Mouse (Mus musculus) heart, embryonic 16.5 days (tissue): ENCODE results near the gene Psmd9. TPM values are rescaled to one million over a fixed set of nuclear protein-coding genes. Genes with fewer than 3 reads are reported as not detected.
A peak's percentile ranks its signal among the peaks of the same experiment; 100 is the strongest.

Experiments used
- ATAC-seq: fragments of 200-750 bp; cut with Nextera tagmentation; replicated peaks from 2 replicates; pipeline ENCODE4 v1.8.0; 2017; ENCODE audit warnings: moderate number of reproducible peaks; ENCODE audit not compliant: insufficient read depth, low FRiP score; ENCODE audit errors: extremely low read depth
- H3K27ac ChIP-seq: fragments of 300-500 bp; sonication (generic); 2 replicates; pipeline ENCODE4 v1.5.1; 2014; ENCODE audit warnings: mild to moderate bottlenecking, low read length, control low read depth, moderate library complexity
- H3K27me3 ChIP-seq: fragments of 300-500 bp; sonication (generic); 2 replicates; pipeline ENCODE4 v1.6.1; 2014; ENCODE audit warnings: low read length, mixed read lengths; ENCODE audit not compliant: control insufficient read depth, insufficient read depth
- H3K36me3 ChIP-seq: fragments of 300-500 bp; sonication (generic); 2 replicates; pipeline ENCODE4 v1.6.1; 2014; ENCODE audit not compliant: control insufficient read depth, insufficient read depth
- H3K4me1 ChIP-seq: fragments of 300-500 bp; sonication (generic); 2 replicates; pipeline ENCODE4 v1.6.1; 2014; ENCODE audit warnings: low read length, mixed read lengths; ENCODE audit not compliant: control insufficient read depth, insufficient read depth
- H3K4me2 ChIP-seq: fragments of 300-500 bp; sonication (generic); 2 replicates; pipeline ENCODE4 v1.6.1; 2014; ENCODE audit warnings: low read depth, mild to moderate bottlenecking, control low read depth, low read length
- H3K4me3 ChIP-seq: fragments of 300-500 bp; sonication (generic); 2 replicates; pipeline ENCODE4 v1.5.1; 2014; ENCODE audit warnings: mild to moderate bottlenecking, control low read depth, low read length
- H3K9ac ChIP-seq: fragments of 300-500 bp; sonication (generic); 2 replicates; pipeline ENCODE4 v1.6.1; 2014; ENCODE audit warnings: low read length, control low read depth
- H3K9me3 ChIP-seq: fragments of 300-500 bp; sonication (generic); replicated peaks from 2 replicates; pipeline ENCODE4 v1.6.1; 2016; ENCODE audit warnings: low read length; ENCODE audit not compliant: control insufficient read depth
- WGBS: fragments of 180-500 bp; shearing (Covaris S2); extraction: QIAGEN DNeasy Blood & Tissue Kit; methylation state at CpG from one replicate; pipeline ENCODE4 v1.1.7; 2014; 5-methylcytosine and 5-hydroxymethylcytosine counted together
- polyA plus RNA-seq: library from polyadenylated mRNA; unstranded; fragments of >200 nt; fragmentation: Nextera tagmentation; extraction: Ambion mirVana; gene quantifications from 2 replicates; pipeline ENCODE4 v1.2.1, GENCODE M21; 2015

The Psmd9 gene
- polyA plus RNA-seq = 60.0 and 63.8 TPM in 2 replicates

DNA sequence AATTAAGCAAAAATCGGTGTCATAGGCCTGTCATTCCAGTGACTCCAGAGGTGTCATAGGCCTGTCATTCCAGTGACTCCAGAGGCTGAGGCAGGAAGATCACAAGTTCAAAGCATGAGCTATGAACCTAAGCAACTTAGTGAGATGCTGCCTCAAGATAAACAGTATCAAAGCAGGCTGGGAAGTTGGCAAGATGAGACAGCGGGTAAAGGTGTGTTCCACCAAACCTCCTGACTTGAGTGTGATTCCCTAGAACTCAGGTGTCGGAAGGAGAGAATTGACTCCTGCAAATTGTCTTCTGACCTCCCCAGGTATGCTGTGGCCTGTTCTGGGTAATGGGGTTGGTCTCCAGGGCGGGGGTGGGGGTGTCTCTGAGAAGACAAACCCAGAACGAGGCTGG lies at the start of gene Psmd9:
Gene Psmd9, plus strand, starts transcription at position 130 of the 400 bp plus-strand sequence.
- H3K9ac ChIP-seq = no peak within 1 kb of the TSS
- H3K27ac ChIP-seq = no peak within 1 kb of the TSS
- no peaks in the 10 kb centered on the region for H3K9me3 ChIP-seq
- ATAC-seq = no peak
- peaks cover 21% of the 10 kb centered on the region for H3K36me3 ChIP-seq
- 76% methylated on average over 5 of the region's 5 CpGs for WGBS
- no peak within 1 kb of the TSS for H3K4me3 ChIP-seq
- H3K4me2 ChIP-seq = no peak within 1 kb of the TSS
- H3K27me3 ChIP-seq = no peaks in the 10 kb centered on the region
- no peaks in the 10 kb centered on the region for H3K4me1 ChIP-seq

DNA sequence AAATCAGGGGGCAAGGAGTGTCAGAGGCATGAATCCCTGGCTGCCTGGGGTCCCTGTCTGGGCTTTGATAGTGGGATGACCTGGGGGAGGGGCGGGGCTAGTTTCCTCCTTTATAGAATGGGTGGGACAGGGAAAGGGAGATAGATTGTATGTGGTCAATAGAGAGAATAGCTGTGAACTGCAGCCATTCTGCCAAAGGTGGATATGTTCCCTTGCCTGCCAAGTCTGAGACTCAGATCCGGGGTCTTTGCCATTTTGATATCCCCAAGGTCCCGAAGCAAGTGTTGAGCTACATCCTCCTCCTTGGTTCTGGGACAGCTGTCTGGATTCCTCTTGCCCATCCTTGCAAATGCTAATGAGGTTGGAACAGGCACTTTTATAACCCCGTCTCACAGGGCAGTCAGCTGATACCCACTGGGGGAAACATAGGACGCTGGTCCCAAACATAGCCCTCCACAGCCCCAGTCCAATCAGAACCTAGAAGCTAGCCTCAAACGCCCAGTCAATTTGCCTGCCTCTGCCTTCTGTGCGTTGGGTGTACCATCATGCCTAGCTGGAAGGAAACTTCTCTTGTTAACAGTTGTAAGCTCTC lies 48.5 kb upstream of the Psmd9 start:
- Histone ChIP-seq H3K4me3 (no peak overlapping the region), H3K4me2 (no peak overlapping the region), H3K27me3 (no peaks in the 10 kb centered on the region), H3K27ac (no peak overlapping the region), H3K9me3 (no peaks in the 10 kb centered on the region), H3K9ac (no peak overlapping the region), H3K4me1 (peaks cover under 1% of the 10 kb centered on the region), H3K36me3 (no peaks in the 10 kb centered on the region)
- 82% methylated on average over 7 of the region's 7 CpGs for WGBS
- ATAC-seq = no peak

- H3K36me3 ChIP-seq = no peaks in the 10 kb centered on the region
- no peak overlapping the region for H3K27ac ChIP-seq
- H3K9ac ChIP-seq = no peak overlapping the region
- no peak overlapping the region for H3K4me3 ChIP-seq
- H3K27me3 ChIP-seq = no peaks in the 10 kb centered on the region
- 91% methylated on average over 4 of the region's 4 CpGs for WGBS
- H3K4me1 ChIP-seq = peaks cover 6% of the 10 kb centered on the region
- no peak for ATAC-seq
- no peaks in the 10 kb centered on the region for H3K9me3 ChIP-seq
- H3K4me2 ChIP-seq = no peak overlapping the region
These were observed 47.0 kb upstream of the Psmd9 start for GRCm38 (mm10) chr5:123122181-123122580.

DNA sequence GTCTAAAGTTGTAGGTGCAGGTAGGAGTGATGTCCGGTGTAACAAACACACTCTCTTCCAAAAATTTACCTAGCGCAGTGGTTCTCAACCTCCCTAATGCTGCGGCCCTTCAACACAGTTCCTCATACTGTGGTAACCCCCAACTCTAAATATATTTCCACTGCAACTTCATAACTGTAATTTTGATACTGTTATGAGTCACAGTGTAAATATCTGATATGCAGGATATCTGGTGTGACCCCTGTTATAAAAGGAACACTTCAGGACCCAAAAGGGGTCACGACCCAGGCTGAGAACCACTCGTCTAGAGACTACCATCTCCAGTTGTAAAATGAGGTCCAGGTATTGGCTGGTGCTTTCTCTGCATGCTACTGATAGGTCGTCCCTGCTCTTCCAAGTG lies 44.1 kb upstream of the Psmd9 start:
- Histone ChIP-seq H3K4me2 (no peak overlapping the region), H3K27ac (no peak overlapping the region), H3K4me1 (peaks cover 10% of the 10 kb centered on the region), H3K4me3 (no peak overlapping the region), H3K9me3 (no peaks in the 10 kb centered on the region), H3K36me3 (no peaks in the 10 kb centered on the region), H3K9ac (no peak overlapping the region), H3K27me3 (no peaks in the 10 kb centered on the region)
- ATAC-seq = no peak
- WGBS = 78% methylated on average over 6 of the region's 6 CpGs

DNA sequence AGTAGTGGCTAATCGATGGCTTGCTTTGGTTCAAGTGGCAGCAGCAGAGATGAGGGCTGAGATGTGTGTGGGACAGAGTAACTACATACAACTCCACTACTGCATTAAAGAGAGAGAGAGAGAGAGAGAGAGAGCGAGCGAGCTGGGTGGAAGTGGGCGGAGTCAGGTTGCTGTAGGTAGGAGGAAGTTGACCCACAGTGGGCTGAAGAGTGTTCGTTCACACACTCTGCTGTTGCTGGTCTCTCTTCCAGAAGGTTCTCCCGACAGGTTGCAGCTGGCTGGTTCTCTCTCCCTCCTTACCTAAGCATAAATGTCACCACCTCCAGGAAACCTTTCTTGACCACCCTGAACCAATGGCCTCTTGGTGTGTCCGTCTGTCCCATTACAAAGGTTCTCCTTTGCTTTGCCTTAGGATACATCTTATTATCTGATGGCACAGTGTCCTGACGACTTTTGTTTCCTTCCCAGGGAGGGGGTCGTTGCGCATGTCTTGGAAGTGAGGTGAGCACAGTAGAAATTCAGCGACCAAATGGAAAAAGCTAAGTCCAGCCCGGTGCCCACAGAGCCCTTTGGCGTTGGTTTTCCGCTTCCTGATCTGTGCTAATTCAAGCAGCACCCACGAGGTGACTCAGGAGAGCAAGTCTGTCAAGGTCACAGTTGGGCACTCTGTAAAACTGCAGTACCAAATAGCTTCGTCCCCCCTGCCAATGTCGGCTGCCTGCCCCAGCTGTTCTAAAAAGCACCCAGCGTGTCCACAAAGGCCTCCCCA lies 43.4 kb upstream of the Psmd9 start:
- Histone ChIP-seq H3K27me3 (no peaks in the 10 kb centered on the region), H3K4me3 (no peak overlapping the region), H3K9ac (no peak overlapping the region; the same call in 1 of the 2 replicates), H3K4me1 (peaks cover 10% of the 10 kb centered on the region), H3K4me2 (peak overlapping the region; percentile 18; the same call in 1 of the 2 replicates), H3K36me3 (no peaks in the 10 kb centered on the region), H3K9me3 (no peaks in the 10 kb centered on the region), H3K27ac (peak overlapping the region; percentile 41)
- 58% methylated on average over 18 of the region's 18 CpGs for WGBS
- no peak for ATAC-seq

DNA sequence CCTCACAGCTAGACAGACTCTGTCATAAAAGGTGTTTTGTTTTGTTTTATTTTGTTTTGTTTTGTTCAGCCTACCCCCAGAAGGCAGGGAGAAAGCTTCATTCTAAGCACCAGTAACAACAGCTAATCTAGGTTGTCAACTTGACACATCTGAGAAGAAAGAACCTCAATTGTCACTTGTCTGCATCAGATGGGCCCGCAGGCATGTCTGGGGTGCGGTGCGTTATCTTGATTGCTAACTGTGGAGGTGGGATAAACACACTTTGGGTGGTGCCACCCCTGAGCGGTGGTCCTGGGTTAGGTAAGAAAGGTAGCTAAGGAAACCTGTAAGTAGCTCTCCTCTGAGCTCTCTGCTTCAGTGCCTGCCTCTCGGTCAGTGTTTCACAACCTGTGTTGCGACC lies 42.2 kb upstream of the Psmd9 start:
- no peak overlapping the region for H3K9ac ChIP-seq
- H3K36me3 ChIP-seq = no peaks in the 10 kb centered on the region
- no peak overlapping the region for H3K4me3 ChIP-seq
- H3K4me2 ChIP-seq = no peak overlapping the region
- no peak for ATAC-seq
- no peaks in the 10 kb centered on the region for H3K9me3 ChIP-seq
- no peaks in the 10 kb centered on the region for H3K27me3 ChIP-seq
- peaks cover 15% of the 10 kb centered on the region for H3K4me1 ChIP-seq
- no peak overlapping the region for H3K27ac ChIP-seq
- 70% methylated on average over 6 of the region's 6 CpGs for WGBS

DNA sequence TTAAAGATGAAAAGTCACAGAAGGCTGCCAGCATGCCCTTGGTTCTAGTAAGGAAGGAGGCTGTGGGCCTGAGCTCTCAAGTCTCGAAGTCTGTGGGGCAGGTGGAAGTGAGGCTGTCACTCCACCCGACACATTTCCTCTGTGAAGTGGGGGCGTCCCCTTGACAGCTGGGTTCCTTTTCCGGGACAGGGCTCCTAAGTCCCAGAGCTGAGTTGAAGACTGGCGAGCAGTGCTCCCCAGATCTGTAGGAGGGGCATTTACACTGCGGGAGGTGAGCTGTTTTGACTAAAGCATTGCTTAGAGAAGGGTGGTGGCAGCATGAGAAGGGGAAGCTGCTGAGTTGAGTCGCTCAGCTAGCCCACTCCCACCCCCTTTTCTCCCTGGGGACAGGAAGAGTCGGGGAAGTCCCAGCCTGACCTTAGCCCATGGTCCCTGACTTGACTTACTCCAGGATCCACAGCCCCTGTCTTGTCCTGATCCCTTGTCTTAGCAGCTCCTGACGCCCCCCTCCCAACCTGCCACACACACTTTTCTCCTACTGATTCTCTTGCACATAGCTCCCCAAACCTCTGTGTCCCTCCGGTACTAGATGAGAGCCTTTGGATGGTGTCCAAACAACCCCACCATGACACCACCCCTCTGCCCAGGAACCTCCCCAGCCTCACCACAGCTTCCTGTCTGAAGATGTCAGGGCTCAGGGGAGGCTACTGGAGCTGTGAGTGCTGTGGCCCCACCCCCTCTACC lies 40.6 kb upstream of the Psmd9 start:
- H3K27me3 ChIP-seq = no peaks in the 10 kb centered on the region
- no peak for ATAC-seq
- H3K27ac ChIP-seq = peak overlapping the region; percentile 52
- H3K9ac ChIP-seq = no peak overlapping the region
- H3K36me3 ChIP-seq = no peaks in the 10 kb centered on the region
- no peaks in the 10 kb centered on the region for H3K9me3 ChIP-seq
- no peak overlapping the region for H3K4me2 ChIP-seq
- WGBS = 51% methylated on average over 10 of the region's 10 CpGs
- peaks cover 29% of the 10 kb centered on the region for H3K4me1 ChIP-seq
- no peak overlapping the region for H3K4me3 ChIP-seq

- Histone ChIP-seq H3K4me2 (no peak overlapping the region), H3K4me3 (no peak overlapping the region), H3K27ac (no peak overlapping the region), H3K36me3 (0 out of 2 replicates have a peak, but pooled peaks cover 3% of the 10 kb centered on the region), H3K9me3 (no peaks in the 10 kb centered on the region), H3K9ac (no peak overlapping the region), H3K4me1 (peaks cover 36% of the 10 kb centered on the region), H3K27me3 (no peaks in the 10 kb centered on the region)
- WGBS = 79% methylated on average over 10 of the region's 10 CpGs
- no peak for ATAC-seq
These were observed 39.9 kb upstream of the Psmd9 start for GRCm38 (mm10) chr5:123129170-123129757.
